Mouse (Mus musculus) liver, embryonic 12.5 days (tissue): ENCODE data around the gene Kdelc1. TPM values are rescaled to one million over a fixed set of nuclear protein-coding genes. Genes with fewer than 3 reads are reported as not detected.

Experiments
- ATAC-seq: fragments of 200-750 bp; cut with Nextera tagmentation; 2 replicates; pipeline ENCODE4 v1.8.0; 2017; ENCODE audit warnings: moderate number of reproducible peaks, mild to moderate bottlenecking, moderate library complexity
- H3K27ac ChIP-seq: fragments of 300-500 bp; sonication (generic); 2 replicates; pipeline ENCODE4 v1.5.1; 2016; ENCODE audit warnings: mild to moderate bottlenecking
- H3K27me3 ChIP-seq: fragments of 300-500 bp; sonication (generic); replicated peaks from 2 replicates; pipeline ENCODE4 v1.6.1; 2016; ENCODE audit warnings: mild to moderate bottlenecking, moderate library complexity
- H3K36me3 ChIP-seq: fragments of 300-500 bp; sonication (generic); 2 replicates; pipeline ENCODE4 v1.6.1; 2016; ENCODE audit warnings: mild to moderate bottlenecking, moderate library complexity
- H3K4me1 ChIP-seq: fragments of 300-500 bp; sonication (generic); 2 replicates; pipeline ENCODE4 v1.6.1; 2016
- H3K4me2 ChIP-seq: fragments of 300-500 bp; sonication (generic); 2 replicates; pipeline ENCODE4 v1.6.1; 2016; ENCODE audit warnings: mild to moderate bottlenecking, moderate library complexity
- H3K4me3 ChIP-seq: fragments of 300-500 bp; sonication (generic); 2 replicates; pipeline ENCODE4 v1.5.1; 2016; ENCODE audit warnings: mild to moderate bottlenecking, moderate library complexity
- H3K9ac ChIP-seq: fragments of 300-500 bp; sonication (generic); 2 replicates; pipeline ENCODE4 v1.6.1; 2016; ENCODE audit warnings: mild to moderate bottlenecking, moderate library complexity
- H3K9me3 ChIP-seq: fragments of 300-500 bp; sonication (generic); replicated peaks from 2 replicates; pipeline ENCODE4 v1.6.1; 2016; ENCODE audit warnings: mild to moderate bottlenecking, moderate library complexity
- WGBS: fragments of 180-500 bp; shearing (Covaris S2); methylation state at CpG from one replicate; pipeline ENCODE4 v1.1.7; 2016; ENCODE audit not compliant: insufficient replicate concordance; 5-methylcytosine and 5-hydroxymethylcytosine counted together
- polyA plus RNA-seq: library from polyadenylated mRNA; unstranded; fragments of >200 nt; fragmentation: Nextera tagmentation; extraction: Ambion mirVana; gene quantifications from 2 replicates; pipeline ENCODE4 v1.2.1, GENCODE M21; 2016

The Kdelc1 gene
- polyA plus RNA-seq, 1 experiment from 2014 or later: 28.5 TPM

- 66% methylated on average over 3 of the region's 3 CpGs for WGBS
- H3K27me3 ChIP-seq: no peaks in the 10 kb centered on the region
- no peak overlapping the region for H3K9ac ChIP-seq
- H3K36me3 ChIP-seq: no peaks in the 10 kb centered on the region
- H3K27ac ChIP-seq: no peak overlapping the region
- H3K4me1 ChIP-seq: no peaks in the 10 kb centered on the region
- no peaks in the 10 kb centered on the region for H3K9me3 ChIP-seq
- H3K4me3 ChIP-seq: no peak overlapping the region
- H3K4me2 ChIP-seq: no peak overlapping the region
- ATAC-seq: no peak
Measured at GRCm38 (mm10) chr1:44057805-44058204, 60.8 kb downstream of the Kdelc1 start.

Other genes with a start within 250 kb of the Kdelc1 start
- gene Tpp2, start 185.2 kb downstream of the Kdelc1 start, polyA plus RNA-seq: 43.7 and 44.9 TPM in 2 replicates
- 0.12 and 0.29 TPM in 2 replicates for gene Mettl21c, start 98.8 kb downstream of the Kdelc1 start, polyA plus RNA-seq
- gene Gm8251, start 56.9 kb downstream of the Kdelc1 start, polyA plus RNA-seq: 0.20 and 0.23 TPM in 2 replicates
- gene Tex30, start 16.4 kb downstream of the Kdelc1 start, polyA plus RNA-seq: 76.5 and 83.8 TPM in 2 replicates
- 6.1 and 7.5 TPM in 2 replicates for gene Bivm, start 149 bp upstream of the Kdelc1 start, polyA plus RNA-seq
- 10.6 and 11.1 TPM in 2 replicates for gene Ercc5, start 28.9 kb upstream of the Kdelc1 start, polyA plus RNA-seq
- gene Mettl21e, start 100.2 kb upstream of the Kdelc1 start, polyA plus RNA-seq: not detected in 2 replicates